Mouse (Mus musculus): ENCODE data around the gene Icam4. TPM values are rescaled to one million over a fixed set of nuclear protein-coding genes. Genes with fewer than 3 reads are reported as not detected.

Gene Icam4
- polyA plus RNA-seq, 1 experiment from 2014 or later, result 6.2 TPM

DNA sequence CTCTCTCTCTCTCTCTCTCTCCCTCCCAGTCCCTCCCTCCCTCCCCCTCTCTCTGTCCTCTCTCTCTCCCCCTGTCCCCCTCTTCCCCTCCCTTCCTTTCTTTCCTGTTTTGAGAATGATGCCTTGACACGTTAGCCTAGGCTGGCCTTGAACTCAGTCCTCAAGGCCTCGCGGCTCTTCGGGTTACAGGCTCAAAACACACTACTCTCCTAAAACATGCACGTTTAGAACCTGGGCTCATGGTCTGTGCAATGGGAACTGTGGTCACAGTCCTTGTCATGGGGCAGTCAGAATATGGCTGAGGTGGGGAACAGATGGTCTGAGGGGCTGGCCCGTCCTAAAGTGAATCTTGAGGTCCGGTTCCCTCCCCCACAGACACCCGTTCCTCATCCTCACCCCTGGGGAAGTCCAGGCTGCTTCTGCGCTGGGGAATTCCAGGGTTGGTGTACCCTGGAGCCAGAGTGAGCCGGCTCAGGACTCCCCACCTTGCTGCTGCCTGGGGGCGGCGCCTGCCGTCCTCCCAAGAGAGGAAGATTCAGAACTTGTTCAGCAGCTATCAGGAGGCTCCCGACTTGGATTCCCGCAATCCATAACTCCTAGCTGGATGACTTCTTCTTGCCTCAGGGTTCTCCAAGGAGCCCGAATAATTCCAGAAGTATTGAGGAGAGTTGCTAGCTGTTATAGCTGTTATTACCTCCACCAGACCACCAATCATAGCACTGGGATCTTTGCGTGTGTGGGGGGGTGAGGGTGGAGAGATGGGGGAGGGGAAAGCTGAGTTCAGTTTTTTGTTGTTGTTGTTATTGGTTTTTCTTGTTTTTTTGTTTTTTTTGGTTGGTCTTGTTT is 12.6 kb upstream of the Icam4 start:
- 4% methylated on average over 17 of the region's 17 CpGs for WGBS
- Histone ChIP-seq H3K4me2 (ENCODE audit: low read depth, low read length, severe bottlenecking) (no peak overlapping the region), H3K27ac (ENCODE audit: low read depth, low read length) (no peak overlapping the region), H3K4me1 (replicated peaks; ENCODE audit: control insufficient read depth, insufficient read depth, low read length) (peaks cover 9% of the 10 kb centered on the region; the same call in 1 of the 2 replicates), H3K36me3 (ENCODE audit: control insufficient read depth, insufficient read depth, low read length) (no peaks in the 10 kb centered on the region), H3K9ac (ENCODE audit: low read length) (no peak overlapping the region), H3K9me3 (ENCODE audit: control insufficient read depth, low read length) (no peaks in the 10 kb centered on the region), H3K4me3 (ENCODE audit: low read depth, low read length) (peak overlapping the region; percentile 18; the same call in 1 of the 2 replicates), H3K27me3 (ENCODE audit: control insufficient read depth, insufficient read depth, low read length) (peaks cover 36% of the 10 kb centered on the region)
- ATAC-seq (replicated peaks; ENCODE audit: low FRiP score), result no peak
- DNase-seq (ENCODE audit: low spot score), result no peak

- Histone ChIP-seq H3K4me1 (replicated peaks; ENCODE audit: control insufficient read depth, insufficient read depth, low read length) (peaks cover 9% of the 10 kb centered on the region; the same call in 1 of the 2 replicates), H3K4me3 (ENCODE audit: low read depth, low read length) (no peak overlapping the region), H3K4me2 (ENCODE audit: low read depth, low read length, severe bottlenecking) (no peak overlapping the region), H3K9ac (ENCODE audit: low read length) (no peak overlapping the region), H3K9me3 (ENCODE audit: control insufficient read depth, low read length) (no peaks in the 10 kb centered on the region), H3K27me3 (ENCODE audit: control insufficient read depth, insufficient read depth, low read length) (peaks cover 36% of the 10 kb centered on the region), H3K36me3 (ENCODE audit: control insufficient read depth, insufficient read depth, low read length) (no peaks in the 10 kb centered on the region), H3K27ac (ENCODE audit: low read depth, low read length) (no peak overlapping the region)
- ATAC-seq (replicated peaks; ENCODE audit: low FRiP score) (no peak), DNase-seq (ENCODE audit: low spot score) (no peak)
- 50% methylated on average over 4 of the region's 4 CpGs for WGBS
Observed at GRCm38 (mm10) chr9:21017177-21017575, 12.0 kb upstream of the Icam4 start.

DNA sequence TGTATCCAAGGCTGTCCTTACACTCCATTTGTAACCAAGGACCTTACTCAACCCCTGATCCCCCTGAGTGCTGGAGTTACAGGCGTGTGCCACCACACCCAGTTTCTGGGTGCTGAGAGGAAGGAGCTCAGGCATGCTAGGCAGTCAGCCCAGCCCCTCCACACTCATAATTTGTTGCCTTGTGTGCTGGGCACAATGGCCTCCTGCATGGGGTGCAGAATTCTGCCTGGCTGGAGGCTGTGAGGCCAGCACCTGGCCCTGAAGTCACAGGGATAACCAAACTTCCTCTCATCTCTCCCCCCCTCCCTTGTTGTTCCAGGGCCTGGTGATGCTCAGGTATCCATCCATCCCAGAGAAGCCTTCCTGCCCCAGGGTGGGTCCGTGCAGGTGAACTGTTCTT is 10.6 kb upstream of the Icam4 start:
- WGBS, result 72% methylated on average over 2 of the region's 2 CpGs

GRCm38 (mm10) chr9:21021363-21021762 is 7.8 kb upstream of the Icam4 start:
- Histone ChIP-seq H3K36me3 (ENCODE audit: control insufficient read depth, insufficient read depth, low read length) (no peaks in the 10 kb centered on the region), H3K27me3 (ENCODE audit: control insufficient read depth, insufficient read depth, low read length) (peaks cover 16% of the 10 kb centered on the region), H3K27ac (ENCODE audit: low read depth, low read length) (no peak overlapping the region), H3K4me3 (ENCODE audit: low read depth, low read length) (no peak overlapping the region), H3K9me3 (ENCODE audit: control insufficient read depth, low read length) (no peaks in the 10 kb centered on the region), H3K9ac (ENCODE audit: low read length) (no peak overlapping the region), H3K4me2 (ENCODE audit: low read depth, low read length, severe bottlenecking) (no peak overlapping the region), H3K4me1 (replicated peaks; ENCODE audit: control insufficient read depth, insufficient read depth, low read length) (no peaks in the 10 kb centered on the region)
- DNase-seq (ENCODE audit: low spot score) (no peak), ATAC-seq (replicated peaks; ENCODE audit: low FRiP score) (no peak)
- 81% methylated on average over 3 of the region's 3 CpGs for WGBS

More for the DNA sequence above, 10.6 kb upstream of the Icam4 start:
- Histone ChIP-seq H3K4me1 (replicated peaks; ENCODE audit: control insufficient read depth, insufficient read depth, low read length) (peaks cover 9% of the 10 kb centered on the region; the same call in 1 of the 2 replicates), H3K36me3 (ENCODE audit: control insufficient read depth, insufficient read depth, low read length) (no peaks in the 10 kb centered on the region), H3K4me2 (ENCODE audit: low read depth, low read length, severe bottlenecking) (no peak overlapping the region), H3K27me3 (ENCODE audit: control insufficient read depth, insufficient read depth, low read length) (peaks cover 36% of the 10 kb centered on the region), H3K27ac (ENCODE audit: low read depth, low read length) (no peak overlapping the region), H3K9ac (ENCODE audit: low read length) (no peak overlapping the region), H3K9me3 (ENCODE audit: control insufficient read depth, low read length) (no peaks in the 10 kb centered on the region), H3K4me3 (ENCODE audit: low read depth, low read length) (no peak overlapping the region)
- ATAC-seq (replicated peaks; ENCODE audit: low FRiP score) (no peak), DNase-seq (ENCODE audit: low spot score) (no peak)

DNA sequence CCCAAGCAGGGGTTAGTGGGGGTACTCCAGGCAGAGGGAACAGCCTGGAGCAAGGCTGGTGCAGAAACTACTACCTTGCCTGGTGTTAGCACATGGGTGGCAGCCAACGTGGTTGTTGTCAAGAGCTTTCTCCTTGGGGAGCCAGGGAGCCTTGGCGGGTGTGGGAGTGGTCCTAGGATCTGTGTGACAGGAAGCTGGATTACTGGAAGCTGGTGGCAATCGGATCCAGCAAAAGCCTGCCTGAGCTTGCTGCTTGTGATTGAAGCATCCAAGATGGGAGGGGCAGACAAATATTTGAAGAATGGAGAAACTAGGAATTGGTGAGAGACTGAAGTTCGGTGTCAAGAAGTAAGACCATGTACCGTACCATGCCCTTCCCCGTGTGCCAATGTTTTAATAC is 6.9 kb upstream of the Icam4 start:
- ATAC-seq (replicated peaks; ENCODE audit: low FRiP score), result no peak
- H3K36me3 ChIP-seq (ENCODE audit: control insufficient read depth, insufficient read depth, low read length), result no peaks in the 10 kb centered on the region
- DNase-seq (ENCODE audit: low spot score), result no peak
- no peak overlapping the region for H3K4me3 ChIP-seq (ENCODE audit: low read depth, low read length)
- H3K27me3 ChIP-seq (ENCODE audit: control insufficient read depth, insufficient read depth, low read length), result peaks cover 8% of the 10 kb centered on the region
- no peaks in the 10 kb centered on the region for H3K9me3 ChIP-seq (ENCODE audit: control insufficient read depth, low read length)
- no peak overlapping the region for H3K4me2 ChIP-seq (ENCODE audit: low read depth, low read length, severe bottlenecking)
- 68% methylated on average over 6 of the region's 6 CpGs for WGBS
- H3K4me1 ChIP-seq (replicated peaks; ENCODE audit: control insufficient read depth, insufficient read depth, low read length), result no peaks in the 10 kb centered on the region
- H3K27ac ChIP-seq (ENCODE audit: low read depth, low read length), result no peak overlapping the region
- no peak overlapping the region for H3K9ac ChIP-seq (ENCODE audit: low read length)

DNA sequence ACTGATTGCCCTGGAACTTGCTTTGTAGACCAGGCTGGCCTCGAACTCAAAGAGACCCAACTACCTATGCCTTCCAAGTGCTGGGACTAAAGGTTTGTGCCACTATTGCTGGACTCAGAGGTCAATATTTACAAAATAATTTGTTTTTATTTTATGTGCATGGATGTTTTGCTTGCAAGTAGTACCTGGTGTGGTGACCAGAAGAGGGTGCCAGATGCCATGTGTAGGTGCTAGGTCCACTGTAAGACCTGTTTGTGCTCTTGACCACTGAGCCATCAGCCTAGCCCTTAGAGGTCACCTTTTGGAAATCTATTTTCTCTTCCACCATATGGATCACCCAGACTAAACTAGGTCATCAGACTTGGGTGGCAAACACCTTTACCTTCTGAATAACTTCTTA is 6.4 kb upstream of the Icam4 start:
- Histone ChIP-seq H3K4me1 (replicated peaks; ENCODE audit: control insufficient read depth, insufficient read depth, low read length) (no peaks in the 10 kb centered on the region), H3K9me3 (ENCODE audit: control insufficient read depth, low read length) (no peaks in the 10 kb centered on the region), H3K36me3 (ENCODE audit: control insufficient read depth, insufficient read depth, low read length) (no peaks in the 10 kb centered on the region), H3K27me3 (ENCODE audit: control insufficient read depth, insufficient read depth, low read length) (peaks cover 4% of the 10 kb centered on the region), H3K4me2 (ENCODE audit: low read depth, low read length, severe bottlenecking) (no peak overlapping the region), H3K9ac (ENCODE audit: low read length) (no peak overlapping the region), H3K27ac (ENCODE audit: low read depth, low read length) (no peak overlapping the region), H3K4me3 (ENCODE audit: low read depth, low read length) (no peak overlapping the region)
- WGBS, result 96% methylated on average over 1 of the region's 1 CpGs
- DNase-seq (ENCODE audit: low spot score), result no peak
- no peak for ATAC-seq (replicated peaks; ENCODE audit: low FRiP score)

GRCm38 (mm10) chr9:21025258-21025810 is 3.8 kb upstream of the Icam4 start:
- Histone ChIP-seq H3K4me2 (ENCODE audit: low read depth, low read length, severe bottlenecking) (no peak overlapping the region), H3K4me3 (ENCODE audit: low read depth, low read length) (no peak overlapping the region), H3K4me1 (replicated peaks; ENCODE audit: control insufficient read depth, insufficient read depth, low read length) (0 out of 2 replicates have a peak, but pooled peaks cover 3% of the 10 kb centered on the region), H3K36me3 (ENCODE audit: control insufficient read depth, insufficient read depth, low read length) (no peaks in the 10 kb centered on the region), H3K9me3 (ENCODE audit: control insufficient read depth, low read length) (no peaks in the 10 kb centered on the region), H3K27me3 (ENCODE audit: control insufficient read depth, insufficient read depth, low read length) (peaks cover 20% of the 10 kb centered on the region), H3K27ac (ENCODE audit: low read depth, low read length) (no peak overlapping the region), H3K9ac (ENCODE audit: low read length) (no peak overlapping the region)
- ATAC-seq (replicated peaks; ENCODE audit: low FRiP score) (no peak), DNase-seq (ENCODE audit: low spot score) (no peak)
- 73% methylated on average over 19 of the region's 19 CpGs for WGBS

DNA sequence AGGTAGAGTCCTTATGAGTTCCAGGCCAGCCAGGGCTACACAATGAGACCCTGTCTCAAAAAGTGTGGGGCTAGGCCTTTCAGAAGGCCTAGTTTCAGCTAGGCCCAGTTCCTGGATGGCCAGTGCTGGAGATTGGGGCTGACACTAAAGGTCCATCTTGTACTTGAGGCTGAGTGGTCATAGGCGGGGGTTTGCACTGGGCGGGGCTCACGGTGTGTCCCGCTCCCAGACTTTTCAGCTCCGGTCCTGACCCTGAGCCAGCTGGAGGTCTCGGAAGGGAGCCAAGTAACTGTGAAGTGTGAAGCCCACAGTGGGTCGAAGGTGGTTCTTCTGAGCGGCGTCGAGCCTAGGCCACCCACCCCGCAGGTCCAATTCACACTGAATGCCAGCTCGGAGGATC is 2.3 kb upstream of the Icam4 start:
- no peak for ATAC-seq (replicated peaks; ENCODE audit: low FRiP score)
- H3K4me2 ChIP-seq (ENCODE audit: low read depth, low read length, severe bottlenecking), result no peak overlapping the region
- no peaks in the 10 kb centered on the region for H3K36me3 ChIP-seq (ENCODE audit: control insufficient read depth, insufficient read depth, low read length)
- H3K4me3 ChIP-seq (ENCODE audit: low read depth, low read length), result no peak overlapping the region
- H3K27me3 ChIP-seq (ENCODE audit: control insufficient read depth, insufficient read depth, low read length), result peaks cover 32% of the 10 kb centered on the region
- H3K9ac ChIP-seq (ENCODE audit: low read length), result no peak overlapping the region
- no peaks in the 10 kb centered on the region for H3K9me3 ChIP-seq (ENCODE audit: control insufficient read depth, low read length)
- peaks cover 8% of the 10 kb centered on the region for H3K4me1 ChIP-seq (replicated peaks; ENCODE audit: control insufficient read depth, insufficient read depth, low read length)
- H3K27ac ChIP-seq (ENCODE audit: low read depth, low read length), result no peak overlapping the region
- 87% methylated on average over 12 of the region's 12 CpGs for whole genome bisulfite sequencing
- DNase-seq (ENCODE audit: low spot score), result no peak

Measured in forebrain, embryonic 11.5 days (tissue).